Mouse (Mus musculus) CD4-positive, CD25-positive, alpha-beta regulatory T cell, adult 9 weeks (primary cell): ENCODE results near the gene Ccdc88c. TPM values are rescaled to one million over a fixed set of nuclear protein-coding genes. Genes with fewer than 3 reads are reported as not detected.

Source experiments
- polyA plus RNA-seq: library from polyadenylated mRNA; unstranded; fragments of 100-300 nt; shearing (Covaris generic); gene quantifications from one replicate; pipeline ENCODE4 v1.2.1, GENCODE M21; 2017

Gene Ccdc88c
- polyA plus RNA-seq, result 130 TPM

GRCm38 (mm10) chr12:101028954-101029731 lies at the start of gene Ccdc88c:
Gene Ccdc88c, minus strand, starts transcription at chr12:101029056.

GRCm38 (mm10) chr12:100907598-100908297 lies 121.1 kb downstream of the Ccdc88c start, which contains the start of gene Gpr68:
Gene Gpr68, minus strand, starts transcription at chr12:100908198.

Other genes with a start within 250 kb of the Ccdc88c start
- gene Dglucy, start 250.0 kb downstream of the Ccdc88c start, polyA plus RNA-seq, result 21.4 TPM
- gene Gpr68, start 120.9 kb downstream of the Ccdc88c start, polyA plus RNA-seq, result 71.5 TPM
- 16.3 TPM for gene Ppp4r3a, start 54.6 kb upstream of the Ccdc88c start, polyA plus RNA-seq